Mouse (Mus musculus) C2C12 (cell line): Measurements from ENCODE around the gene Tmtc2. TPM values are rescaled to one million over a fixed set of nuclear protein-coding genes. Genes with fewer than 3 reads are reported as not detected.

ENCODE experiments used
- H3K27me3 ChIP-seq: one replicate; pipeline ENCODE4 v1.6.1; 2011; ENCODE audit not compliant: control insufficient read depth, insufficient read depth, insufficient read length
- H3K36me3 ChIP-seq: one replicate; pipeline ENCODE4 v1.6.1; 2011; ENCODE audit not compliant: control insufficient read depth, insufficient read depth
- H3K4me3 ChIP-seq: one replicate; pipeline ENCODE4 v1.5.1; 2011; ENCODE audit warnings: mild to moderate bottlenecking, control low read depth; ENCODE audit not compliant: poor library complexity, insufficient read depth, severe bottlenecking
- H3K79me2 ChIP-seq: one replicate; pipeline ENCODE4 v1.6.1; 2011; ENCODE audit not compliant: control insufficient read depth, insufficient read depth
- H3K79me3 ChIP-seq: one replicate; pipeline ENCODE4 v1.6.1; 2011; ENCODE audit warnings: low read depth, control low read depth
- H3ac ChIP-seq: one replicate; pipeline ENCODE3; 2011; ENCODE audit warnings: low read depth; ENCODE audit not compliant: control insufficient read depth, insufficient read length
- CEBPB ChIP-seq: IDR thresholded peaks from one replicate; pipeline ENCODE4 v1.6.1; 2011; ENCODE audit warnings: low read depth, mild to moderate bottlenecking, control low read depth, moderate library complexity
- CTCF ChIP-seq: IDR thresholded peaks from one replicate; pipeline ENCODE4 v1.5.1; 2011; ENCODE audit not compliant: control insufficient read depth, insufficient read depth, insufficient read length
- FOSL1 ChIP-seq: IDR thresholded peaks from one replicate; pipeline ENCODE4 v1.8.0; 2011; ENCODE audit warnings: mild to moderate bottlenecking, low read length; ENCODE audit not compliant: poor library complexity, insufficient read depth, severe bottlenecking
- MAX ChIP-seq: IDR thresholded peaks from one replicate; pipeline ENCODE4 v1.6.1; 2011; ENCODE audit warnings: mild to moderate bottlenecking, control low read depth
- MYOD1 ChIP-seq: IDR thresholded peaks from one replicate; pipeline ENCODE4 v1.6.1; 2011; ENCODE audit warnings: low read depth; ENCODE audit not compliant: control insufficient read depth, insufficient read length
- MYOG ChIP-seq: IDR thresholded peaks from one replicate; pipeline ENCODE4 v1.6.1; 2011; ENCODE audit not compliant: control insufficient read depth, insufficient read length; ENCODE audit errors: extremely low read depth
- USF1 ChIP-seq: IDR thresholded peaks from one replicate; pipeline ENCODE4 v1.6.1; 2011; ENCODE audit warnings: low read depth, mild to moderate bottlenecking, control low read depth, moderate library complexity
- polyA plus RNA-seq: library from polyadenylated mRNA; unstranded; fragments of >200 nt; fragmentation: generic; extraction: Trizol; gene quantifications from one replicate; pipeline ENCODE4 v1.2.1, GENCODE M21; 2012; ENCODE audit warnings: missing spikeins

Tmtc2 gene
- polyA plus RNA-seq, 1 experiment = 0.25 TPM

- Histone ChIP-seq H3K79me2 (no peaks in the 10 kb centered on the region), H3K4me3 (no peak overlapping the region), H3K79me3 (no peaks in the 10 kb centered on the region), H3K36me3 (no peaks in the 10 kb centered on the region), H3K27me3 (no peaks in the 10 kb centered on the region), H3ac (no peak overlapping the region)
- no peak for TF ChIP-seq USF1
- no peak for TF ChIP-seq MAX
- no peak for TF ChIP-seq CTCF
- TF ChIP-seq CEBPB = no peak
- no peak for TF ChIP-seq FOSL1
- no peak for TF ChIP-seq MYOG
- TF ChIP-seq MYOD1 = no peak
Measured at GRCm38 (mm10) chr10:105518144-105518543, 56.1 kb downstream of the Tmtc2 start.

GRCm38 (mm10) chr10:105513777-105514322 lies 60.4 kb downstream of the Tmtc2 start:
- Histone ChIP-seq H3K79me3 (no peaks in the 10 kb centered on the region), H3K36me3 (no peaks in the 10 kb centered on the region), H3K4me3 (no peak overlapping the region), H3ac (no peak overlapping the region), H3K27me3 (no peaks in the 10 kb centered on the region), H3K79me2 (no peaks in the 10 kb centered on the region)
- TF ChIP-seq MAX (no peak), MYOD1 (no peak), USF1 (no peak), MYOG (no peak), CEBPB (no peak), FOSL1 (no peak), CTCF (no peak)

- Histone ChIP-seq H3K27me3 (no peaks in the 10 kb centered on the region), H3K79me3 (no peaks in the 10 kb centered on the region), H3K36me3 (no peaks in the 10 kb centered on the region), H3K4me3 (no peak overlapping the region), H3K79me2 (no peaks in the 10 kb centered on the region), H3ac (no peak overlapping the region)
- TF ChIP-seq USF1 (no peak), CEBPB (no peak), CTCF (no peak), MAX (no peak), MYOD1 (no peak), FOSL1 (no peak), MYOG (no peak)
Measured at GRCm38 (mm10) chr10:105509896-105510272, 64.4 kb downstream of the Tmtc2 start.

GRCm38 (mm10) chr10:105509146-105509895 lies 64.9 kb downstream of the Tmtc2 start:
- Histone ChIP-seq H3K4me3 (no peak overlapping the region), H3K79me3 (no peaks in the 10 kb centered on the region), H3K27me3 (no peaks in the 10 kb centered on the region), H3K36me3 (no peaks in the 10 kb centered on the region), H3ac (no peak overlapping the region), H3K79me2 (no peaks in the 10 kb centered on the region)
- TF ChIP-seq USF1 (no peak), FOSL1 (no peak), CEBPB (no peak), MYOG (no peak), CTCF (no peak), MAX (no peak), MYOD1 (no peak)

GRCm38 (mm10) chr10:105507982-105508786 lies 66.1 kb downstream of the Tmtc2 start:
- Histone ChIP-seq H3ac (no peak overlapping the region), H3K79me2 (no peaks in the 10 kb centered on the region), H3K79me3 (no peaks in the 10 kb centered on the region), H3K27me3 (no peaks in the 10 kb centered on the region), H3K36me3 (no peaks in the 10 kb centered on the region), H3K4me3 (no peak overlapping the region)
- TF ChIP-seq FOSL1 = no peak
- TF ChIP-seq MAX = no peak
